Mouse (Mus musculus): ENCODE measurements around the gene Eef1a2. TPM values are rescaled to one million over a fixed set of nuclear protein-coding genes. Genes with fewer than 3 reads are reported as not detected.

Gene Eef1a2
- total and polyA plus RNA-seq, 2 experiments = 0.74 TPM; not detected in 1

GRCm38 (mm10) chr2:181157180-181157579, 366 bp upstream of the Eef1a2 start:
- Histone ChIP-seq H3K4me3 (ENCODE audit: insufficient read depth, low read depth, low read length) (no peak overlapping the region), H3K79me2 (ENCODE audit: control insufficient read depth, insufficient read depth, low read length) (no peaks in the 10 kb centered on the region), H3K9ac (ENCODE audit: low read depth, low read length) (no peak overlapping the region), H3K36me3 (ENCODE audit: control insufficient read depth, insufficient read depth, low read length) (no peaks in the 10 kb centered on the region), H3K27me3 (ENCODE audit: control insufficient read depth, insufficient read depth, low read length) (peaks cover 8% of the 10 kb centered on the region; the same call in 1 of the 2 replicates), H3K27ac (replicated peaks; ENCODE audit: insufficient read depth, low read depth, low read length) (no peak overlapping the region), H3K4me1 (ENCODE audit: control insufficient read depth, insufficient read depth, low read length) (no peaks in the 10 kb centered on the region)
- 82% methylated on average over 4 of the region's 4 CpGs for WGBS
- DNase-seq (ENCODE audit: extremely low read depth, low read depth, low spot score) = no peak
- TF ChIP-seq POLR2A (IDR thresholded peaks at IDR 0.05; ENCODE audit: extremely low read depth, insufficient read depth, low read length) (no peak), CTCF (IDR thresholded peaks at IDR 0.05; ENCODE audit: low read depth, low read length) (no peak)

DNA sequence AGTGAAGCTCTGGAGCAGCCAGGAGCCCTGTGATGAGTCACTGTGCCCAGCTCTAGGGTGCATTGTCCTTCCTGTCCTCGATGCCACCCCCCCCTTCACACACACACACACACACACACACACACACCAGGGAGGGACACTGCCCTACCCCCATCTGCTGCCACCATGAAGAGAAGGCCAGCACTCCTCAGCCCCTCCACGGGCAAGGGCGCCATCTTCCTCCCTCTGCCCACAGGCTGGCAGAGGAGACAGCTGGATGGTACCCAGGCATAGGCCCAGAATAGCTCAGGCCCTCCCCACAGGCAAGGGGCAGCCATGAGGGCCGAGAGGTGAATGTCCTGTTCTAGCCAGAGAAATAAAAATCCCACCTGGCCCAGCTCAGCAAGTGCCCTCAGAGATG, 1.0 kb downstream of the Eef1a2 start:
- Histone ChIP-seq H3K79me2 (ENCODE audit: control insufficient read depth, insufficient read depth, low read length) (no peaks in the 10 kb centered on the region), H3K36me3 (ENCODE audit: control insufficient read depth, insufficient read depth, low read length) (no peaks in the 10 kb centered on the region), H3K27ac (replicated peaks; ENCODE audit: insufficient read depth, low read depth, low read length) (no peak overlapping the region), H3K4me3 (ENCODE audit: insufficient read depth, low read depth, low read length) (no peak overlapping the region), H3K4me1 (ENCODE audit: control insufficient read depth, insufficient read depth, low read length) (no peaks in the 10 kb centered on the region), H3K9ac (ENCODE audit: low read depth, low read length) (no peak overlapping the region), H3K27me3 (ENCODE audit: control insufficient read depth, insufficient read depth, low read length) (peaks cover 8% of the 10 kb centered on the region; the same call in 1 of the 2 replicates)
- 50% methylated on average over 4 of the region's 4 CpGs for WGBS
- DNase-seq (ENCODE audit: extremely low read depth, low read depth, low spot score) = no peak
- TF ChIP-seq POLR2A (IDR thresholded peaks at IDR 0.05; ENCODE audit: extremely low read depth, insufficient read depth, low read length) (no peak), CTCF (IDR thresholded peaks at IDR 0.05; ENCODE audit: low read depth, low read length) (no peak)

DNA sequence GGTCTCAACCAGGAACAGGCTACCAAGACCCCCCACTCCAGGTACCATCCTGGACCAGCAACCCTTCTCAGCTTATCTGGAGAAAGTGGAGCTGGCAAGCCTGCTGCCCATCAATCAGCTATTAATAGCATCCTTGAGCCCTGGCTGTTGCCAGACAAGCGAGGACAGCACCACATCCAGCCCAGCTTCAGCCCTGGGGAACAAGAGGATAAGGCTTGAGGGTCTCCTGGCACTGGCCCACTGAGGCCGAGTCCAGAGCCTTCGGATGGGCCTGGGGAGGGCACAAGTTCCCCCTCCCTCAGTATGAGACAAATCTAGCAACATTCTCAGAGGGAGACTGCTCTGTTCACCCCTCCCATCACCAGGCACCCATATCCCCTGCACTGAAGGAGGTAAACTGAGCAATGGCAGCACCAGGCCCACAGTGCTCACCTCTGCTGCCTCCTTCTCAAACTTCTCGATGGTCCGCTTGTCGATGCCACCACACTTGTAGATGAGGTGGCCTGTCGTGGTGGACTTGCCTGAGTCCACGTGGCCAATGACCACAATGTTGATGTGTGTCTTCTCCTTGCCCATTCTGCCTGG, 1.9 kb downstream of the Eef1a2 start:
- no peaks in the 10 kb centered on the region for H3K36me3 ChIP-seq (ENCODE audit: control insufficient read depth, insufficient read depth, low read length)
- H3K27ac ChIP-seq (replicated peaks; ENCODE audit: insufficient read depth, low read depth, low read length) = no peak overlapping the region
- 71% methylated on average over 8 of the region's 8 CpGs for WGBS
- H3K4me3 ChIP-seq (ENCODE audit: insufficient read depth, low read depth, low read length) = no peak overlapping the region
- H3K79me2 ChIP-seq (ENCODE audit: control insufficient read depth, insufficient read depth, low read length) = no peaks in the 10 kb centered on the region
- TF ChIP-seq CTCF (IDR thresholded peaks at IDR 0.05; ENCODE audit: low read depth, low read length) = no peak
- no peak for TF ChIP-seq POLR2A (IDR thresholded peaks at IDR 0.05; ENCODE audit: extremely low read depth, insufficient read depth, low read length)
- no peaks in the 10 kb centered on the region for H3K4me1 ChIP-seq (ENCODE audit: control insufficient read depth, insufficient read depth, low read length)
- no peak overlapping the region for H3K9ac ChIP-seq (ENCODE audit: low read depth, low read length)
- H3K27me3 ChIP-seq (ENCODE audit: control insufficient read depth, insufficient read depth, low read length) = peaks cover 8% of the 10 kb centered on the region; the same call in 1 of the 2 replicates
- DNase-seq (ENCODE audit: extremely low read depth, low read depth, low spot score) = no peak

- DNase-seq (ENCODE audit: extremely low read depth, low read depth, low spot score) = no peak
- H3K9ac ChIP-seq (ENCODE audit: low read depth, low read length) = no peak overlapping the region
- H3K4me3 ChIP-seq (ENCODE audit: insufficient read depth, low read depth, low read length) = no peak overlapping the region
- no peak for TF ChIP-seq POLR2A (IDR thresholded peaks at IDR 0.05; ENCODE audit: extremely low read depth, insufficient read depth, low read length)
- TF ChIP-seq CTCF (IDR thresholded peaks at IDR 0.05; ENCODE audit: low read depth, low read length) = no peak
- peaks cover 8% of the 10 kb centered on the region; the same call in 1 of the 2 replicates for H3K27me3 ChIP-seq (ENCODE audit: control insufficient read depth, insufficient read depth, low read length)
- WGBS = 85% methylated on average over 3 of the region's 3 CpGs
- H3K36me3 ChIP-seq (ENCODE audit: control insufficient read depth, insufficient read depth, low read length) = no peaks in the 10 kb centered on the region
- no peak overlapping the region for H3K27ac ChIP-seq (replicated peaks; ENCODE audit: insufficient read depth, low read depth, low read length)
- H3K79me2 ChIP-seq (ENCODE audit: control insufficient read depth, insufficient read depth, low read length) = no peaks in the 10 kb centered on the region
- H3K4me1 ChIP-seq (ENCODE audit: control insufficient read depth, insufficient read depth, low read length) = no peaks in the 10 kb centered on the region
These were observed 2.5 kb downstream of the Eef1a2 start for GRCm38 (mm10) chr2:181154361-181154760.

DNA sequence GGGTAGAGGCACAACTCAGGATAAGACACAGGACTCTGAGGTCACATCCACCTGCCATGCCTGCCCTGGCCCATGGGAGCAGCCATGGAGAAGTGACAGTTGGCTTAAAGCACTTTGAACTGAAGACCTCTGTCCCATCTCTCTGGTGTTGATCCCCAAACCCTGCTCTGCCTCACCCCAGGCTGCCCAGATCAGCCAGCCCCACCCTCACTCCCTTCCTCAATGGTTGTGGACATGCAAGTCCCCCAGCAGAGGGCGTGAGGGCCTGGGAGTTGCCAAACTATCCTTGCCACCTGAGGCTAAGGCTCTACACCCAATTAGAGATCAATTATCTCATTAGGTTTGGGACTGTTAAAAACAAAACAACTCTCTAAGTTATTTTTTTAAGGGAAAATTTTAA, 3.0 kb downstream of the Eef1a2 start:
- H3K27me3 ChIP-seq (ENCODE audit: control insufficient read depth, insufficient read depth, low read length) = peaks cover 8% of the 10 kb centered on the region; the same call in 1 of the 2 replicates
- no peak for DNase-seq (ENCODE audit: extremely low read depth, low read depth, low spot score)
- no peaks in the 10 kb centered on the region for H3K36me3 ChIP-seq (ENCODE audit: control insufficient read depth, insufficient read depth, low read length)
- WGBS = 0% methylated on average over 1 of the region's 1 CpGs
- H3K27ac ChIP-seq (replicated peaks; ENCODE audit: insufficient read depth, low read depth, low read length) = no peak overlapping the region
- H3K4me3 ChIP-seq (ENCODE audit: insufficient read depth, low read depth, low read length) = no peak overlapping the region
- TF ChIP-seq CTCF (IDR thresholded peaks at IDR 0.05; ENCODE audit: low read depth, low read length) = peak; percentile 79
- no peak for TF ChIP-seq POLR2A (IDR thresholded peaks at IDR 0.05; ENCODE audit: extremely low read depth, insufficient read depth, low read length)
- H3K9ac ChIP-seq (ENCODE audit: low read depth, low read length) = no peak overlapping the region
- no peaks in the 10 kb centered on the region for H3K4me1 ChIP-seq (ENCODE audit: control insufficient read depth, insufficient read depth, low read length)
- H3K79me2 ChIP-seq (ENCODE audit: control insufficient read depth, insufficient read depth, low read length) = no peaks in the 10 kb centered on the region

DNA sequence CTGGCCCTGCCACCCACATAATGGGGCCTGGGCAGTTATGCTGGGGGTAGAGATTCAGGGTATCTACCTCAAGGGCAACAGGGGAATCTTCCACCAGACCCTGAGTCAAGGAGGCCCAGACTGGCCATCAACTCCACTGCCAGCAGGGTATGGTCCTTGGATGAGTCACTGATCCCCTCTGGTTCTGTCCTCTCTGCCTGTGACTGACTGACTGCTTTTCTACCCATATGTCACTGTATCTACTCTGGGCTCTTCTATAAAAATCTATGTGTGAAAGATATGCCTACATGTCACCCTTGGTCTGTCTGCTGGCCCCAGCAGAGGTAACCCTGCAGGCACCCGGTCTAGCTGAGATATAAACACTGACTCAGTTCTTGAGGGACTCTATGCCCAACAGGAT, 3.7 kb downstream of the Eef1a2 start:
- Histone ChIP-seq H3K9ac (ENCODE audit: low read depth, low read length) (no peak overlapping the region), H3K4me1 (ENCODE audit: control insufficient read depth, insufficient read depth, low read length) (peaks cover 3% of the 10 kb centered on the region), H3K27me3 (ENCODE audit: control insufficient read depth, insufficient read depth, low read length) (peaks cover 8% of the 10 kb centered on the region; the same call in 1 of the 2 replicates), H3K4me3 (ENCODE audit: insufficient read depth, low read depth, low read length) (no peak overlapping the region), H3K27ac (replicated peaks; ENCODE audit: insufficient read depth, low read depth, low read length) (no peak overlapping the region), H3K79me2 (ENCODE audit: control insufficient read depth, insufficient read depth, low read length) (no peaks in the 10 kb centered on the region), H3K36me3 (ENCODE audit: control insufficient read depth, insufficient read depth, low read length) (no peaks in the 10 kb centered on the region)
- no peak for DNase-seq (ENCODE audit: extremely low read depth, low read depth, low spot score)
- 78% methylated on average over 1 of the region's 1 CpGs for WGBS
- no peak for TF ChIP-seq CTCF (IDR thresholded peaks at IDR 0.05; ENCODE audit: low read depth, low read length)
- TF ChIP-seq POLR2A (IDR thresholded peaks at IDR 0.05; ENCODE audit: extremely low read depth, insufficient read depth, low read length) = no peak

Measured in liver, adult 2 months (tissue).